Mouse (Mus musculus) naive thymus-derived CD4-positive, alpha-beta T cell, adult 5 months (primary cell): ENCODE measurements around the gene Ubap1l. TPM values are rescaled to one million over a fixed set of nuclear protein-coding genes. Genes with fewer than 3 reads are reported as not detected.

ENCODE experiments used
- polyA plus RNA-seq: library from polyadenylated mRNA; unstranded; fragments of 100-300 nt; shearing (Covaris generic); gene quantifications from one replicate; pipeline ENCODE4 v1.2.1, GENCODE M21; 2017

Gene Ubap1l
- polyA plus RNA-seq = not detected

DNA sequence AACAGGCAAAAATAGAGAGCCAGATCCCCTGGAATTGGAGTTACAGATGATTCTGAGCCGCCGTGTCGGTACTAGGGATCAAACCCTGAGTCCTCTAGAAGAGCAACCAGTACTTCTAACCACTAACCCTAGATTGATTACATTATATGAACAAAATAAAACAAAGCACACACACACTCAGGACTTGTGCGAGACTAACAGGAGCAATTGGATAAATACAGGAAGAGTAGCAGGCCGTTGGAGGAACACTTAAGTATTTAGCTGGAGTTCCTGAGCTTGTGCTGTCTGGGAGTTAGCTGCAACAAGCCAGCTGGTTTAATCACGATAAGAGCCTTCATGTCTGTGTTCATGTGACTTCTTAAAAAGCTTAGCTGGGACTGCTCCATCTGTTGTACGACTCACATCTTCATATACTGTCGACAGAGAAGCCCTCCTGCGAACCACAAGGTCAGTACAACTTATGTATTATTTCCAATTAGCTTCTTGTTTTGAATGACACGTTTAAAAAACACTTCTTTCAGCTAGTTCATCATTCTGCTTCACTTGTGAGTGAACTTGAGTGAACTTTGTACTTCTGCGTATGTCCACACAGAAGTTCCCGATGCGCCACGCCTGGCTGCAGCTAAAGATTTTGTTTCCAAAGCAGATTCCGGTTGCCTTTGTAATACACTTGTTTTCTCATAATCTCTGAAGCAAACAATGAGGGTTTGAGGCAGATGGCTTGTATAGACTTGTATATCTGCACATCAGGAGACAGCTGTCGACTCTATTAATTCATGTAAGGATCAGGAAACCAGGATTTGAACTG, at the start of gene Ubap1l:
Gene Ubap1l (plus strand): TSS at position 401 of the 808 bp plus-strand sequence.

DNA sequence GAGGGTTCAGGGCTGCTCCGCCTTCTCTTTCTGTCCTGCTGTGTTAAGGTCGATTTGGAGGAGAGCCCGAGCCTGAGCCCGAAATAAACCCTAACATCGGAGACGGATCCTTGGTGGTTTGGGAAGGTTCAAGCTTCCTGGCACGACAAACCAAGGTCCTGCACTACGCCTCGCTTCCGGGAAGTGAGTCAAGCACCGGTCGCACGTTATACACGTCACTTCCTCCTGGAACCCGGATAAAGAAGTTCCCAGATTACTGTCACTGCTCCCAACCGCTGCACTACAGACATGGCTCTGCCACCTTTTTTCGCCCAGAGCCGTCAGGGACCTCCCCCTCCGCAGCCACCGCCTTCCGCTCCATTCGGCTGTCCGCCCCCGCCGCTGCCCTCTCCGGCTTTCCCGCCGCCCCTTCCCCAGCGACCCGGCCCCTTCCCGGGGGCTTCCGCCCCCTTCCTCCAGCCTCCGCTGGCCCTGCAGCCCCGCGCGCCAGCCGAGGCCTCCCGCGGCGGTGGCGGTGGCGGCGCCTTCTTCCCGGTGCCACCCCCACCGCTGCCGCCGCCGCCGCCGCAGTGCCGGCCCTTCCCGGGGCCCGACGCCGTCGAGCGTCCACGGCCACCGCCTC, 14.9 kb upstream of the Ubap1l start, which contains the start of gene Pdcd7:
Gene Pdcd7 (plus strand): TSS at position 251 of the 622 bp plus-strand sequence.

DNA sequence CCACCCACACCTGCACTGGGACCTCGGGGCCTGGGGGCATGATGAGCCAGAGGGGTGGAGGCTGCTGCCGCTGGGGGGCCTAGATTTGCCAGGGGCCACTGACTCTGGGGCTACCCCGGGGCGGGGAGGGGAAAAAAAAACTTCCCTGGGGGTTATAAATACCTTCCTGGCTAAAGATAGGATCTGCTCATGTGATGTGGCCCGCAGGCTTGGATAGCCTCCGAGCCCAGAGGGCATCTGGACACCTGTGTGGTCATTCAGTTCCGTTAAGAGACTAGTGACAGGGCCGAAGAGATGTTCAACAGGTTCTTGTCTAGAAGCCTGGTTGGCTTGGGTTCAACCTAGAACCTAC, 30.7 kb downstream of the Ubap1l start, which contains the start of gene Kbtbd13:
Gene Kbtbd13 (minus strand): TSS at position 40 of the 352 bp plus-strand sequence.

DNA sequence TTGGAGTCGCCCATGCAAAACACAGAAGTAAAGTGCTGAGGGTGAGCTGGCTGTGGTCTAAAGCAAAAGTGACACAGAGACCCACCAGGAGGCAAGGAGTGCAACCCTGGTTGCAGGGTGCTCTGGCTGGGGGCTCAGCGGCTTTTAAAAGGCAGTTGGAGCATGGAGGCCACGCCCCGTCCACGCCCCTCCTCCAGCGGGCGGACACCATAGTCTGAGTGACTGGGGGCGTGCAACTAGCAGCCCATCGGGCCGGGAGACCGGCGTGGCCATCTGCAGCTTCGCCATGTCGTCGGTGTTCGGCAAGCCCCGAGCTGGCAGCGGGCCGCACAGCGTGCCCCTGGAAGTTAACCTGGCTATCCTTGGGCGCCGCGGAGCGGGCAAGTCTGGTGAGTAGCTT, 37.4 kb downstream of the Ubap1l start, which contains the start of gene Rasl12:
Gene Rasl12 (plus strand): TSS at position 228 of the 400 bp plus-strand sequence.

GRCm38 (mm10) chr9:65422760-65423501, 62.1 kb downstream of the Ubap1l start, which contains the start of gene Slc51b:
Gene Slc51b, minus strand, starts transcription at chr9:65422955.

Other genes with a start within 250 kb of the Ubap1l start
- gene Igdcc3, start 219.9 kb upstream of the Ubap1l start, polyA plus RNA-seq = not detected
- gene Parp16, start 165.7 kb upstream of the Ubap1l start, polyA plus RNA-seq = 6.1 TPM
- gene Cilp, start 95.9 kb upstream of the Ubap1l start, polyA plus RNA-seq = not detected
- gene Clpx, start 66.8 kb upstream of the Ubap1l start, polyA plus RNA-seq = 39.0 TPM
- gene Pdcd7, start 14.9 kb upstream of the Ubap1l start, polyA plus RNA-seq = 31.4 TPM
- gene Kbtbd13, start 30.6 kb downstream of the Ubap1l start, polyA plus RNA-seq = not detected
- gene Rasl12, start 37.5 kb downstream of the Ubap1l start, polyA plus RNA-seq = not detected
- not detected for gene Slc51b, start 61.9 kb downstream of the Ubap1l start, polyA plus RNA-seq
- 34.6 TPM for gene Mtfmt, start 74.7 kb downstream of the Ubap1l start, polyA plus RNA-seq
- 92.1 TPM for gene Spg21, start 99.9 kb downstream of the Ubap1l start, polyA plus RNA-seq
- not detected for gene Ankdd1a, start 159.2 kb downstream of the Ubap1l start, polyA plus RNA-seq
- gene Plekho2, start 219.0 kb downstream of the Ubap1l start, polyA plus RNA-seq = 25.0 TPM
- gene Pif1, start 226.1 kb downstream of the Ubap1l start, polyA plus RNA-seq = not detected